Mouse (Mus musculus): ENCODE data around the gene Lmod3. TPM values are rescaled to one million over a fixed set of nuclear protein-coding genes. Genes with fewer than 3 reads are reported as not detected.

Lmod3 gene
- polyA plus RNA-seq, 1 experiment from 2014 or later: 0.08 TPM

GRCm38 (mm10) chr6:97204952-97205351, 47.6 kb downstream of the Lmod3 start:
- Histone ChIP-seq H3K9me3 (no peaks in the 10 kb centered on the region), H3K27me3 (no peaks in the 10 kb centered on the region), H3K27ac (replicated peaks) (peak overlapping the region; percentile 87), H3K9ac (replicated peaks) (peak overlapping the region; percentile 94), H3K4me3 (peak overlapping the region; percentile 84), H3K4me2 (replicated peaks) (peak overlapping the region; percentile 61), H3K4me1 (peaks cover 16% of the 10 kb centered on the region), H3K36me3 (no peaks in the 10 kb centered on the region)
- WGBS: under 1% methylated on average over 16 of the region's 16 CpGs
- peak; percentile 58 for ATAC-seq (replicated peaks)

- H3K4me3 ChIP-seq: peak overlapping the region; percentile 84
- H3K9ac ChIP-seq (replicated peaks): peak overlapping the region; percentile 94
- H3K27ac ChIP-seq (replicated peaks): no peak overlapping the region
- 12% methylated on average over 9 of the region's 9 CpGs for WGBS
- H3K9me3 ChIP-seq: no peaks in the 10 kb centered on the region
- ATAC-seq (replicated peaks): no peak
- H3K4me1 ChIP-seq: peaks cover 16% of the 10 kb centered on the region
- no peaks in the 10 kb centered on the region for H3K36me3 ChIP-seq
- no peaks in the 10 kb centered on the region for H3K27me3 ChIP-seq
- peak overlapping the region; percentile 61 for H3K4me2 ChIP-seq (replicated peaks)
These were observed 48.2 kb downstream of the Lmod3 start for GRCm38 (mm10) chr6:97204252-97204869.

- Histone ChIP-seq H3K36me3 (peaks cover 9% of the 10 kb centered on the region), H3K27ac (replicated peaks) (no peak overlapping the region), H3K27me3 (no peaks in the 10 kb centered on the region), H3K9me3 (no peaks in the 10 kb centered on the region), H3K4me2 (replicated peaks) (no peak overlapping the region), H3K4me3 (no peak overlapping the region), H3K9ac (replicated peaks) (no peak overlapping the region), H3K4me1 (peaks cover 16% of the 10 kb centered on the region)
- 91% methylated on average over 3 of the region's 3 CpGs for WGBS
- no peak for ATAC-seq (replicated peaks)
These were observed 50.1 kb downstream of the Lmod3 start for GRCm38 (mm10) chr6:97202477-97202876.

- no peak overlapping the region for H3K4me2 ChIP-seq (replicated peaks)
- no peak overlapping the region for H3K4me3 ChIP-seq
- 57% methylated on average over 3 of the region's 3 CpGs for WGBS
- no peaks in the 10 kb centered on the region for H3K27me3 ChIP-seq
- no peak overlapping the region for H3K27ac ChIP-seq (replicated peaks)
- H3K36me3 ChIP-seq: peaks cover 28% of the 10 kb centered on the region
- no peak for ATAC-seq (replicated peaks)
- H3K9ac ChIP-seq (replicated peaks): no peak overlapping the region
- H3K4me1 ChIP-seq: peaks cover 16% of the 10 kb centered on the region
- no peaks in the 10 kb centered on the region for H3K9me3 ChIP-seq
These were observed 52.1 kb downstream of the Lmod3 start for GRCm38 (mm10) chr6:97200437-97200836.

Other genes starting within 250 kb of the Lmod3 start
- 0.55 and 0.70 TPM in 2 replicates for gene Fam19a4, start 192.3 kb downstream of the Lmod3 start, polyA plus RNA-seq (2015; fragmentation: Nextera tagmentation; extraction: Ambion mirVana)
- gene Eogt, start 103.6 kb downstream of the Lmod3 start, polyA plus RNA-seq (2015; fragmentation: Nextera tagmentation; extraction: Ambion mirVana): 8.0 and 8.2 TPM in 2 replicates
- 36.4 and 37.4 TPM in 2 replicates for gene Tmf1, start 73.6 kb downstream of the Lmod3 start, polyA plus RNA-seq (2015; fragmentation: Nextera tagmentation; extraction: Ambion mirVana)
- gene Uba3, start 47.1 kb downstream of the Lmod3 start, polyA plus RNA-seq (2015; fragmentation: Nextera tagmentation; extraction: Ambion mirVana): 98.7 and 102 TPM in 2 replicates
- 111 and 114 TPM in 2 replicates for gene Arl6ip5, start 42.1 kb downstream of the Lmod3 start, polyA plus RNA-seq (2015; fragmentation: Nextera tagmentation; extraction: Ambion mirVana)

All from forebrain, embryonic 15.5 days (tissue).